Mouse (Mus musculus) limb, embryonic 11.5 days (tissue): ENCODE results near the gene Prr5l. TPM values are rescaled to one million over a fixed set of nuclear protein-coding genes. Genes with fewer than 3 reads are reported as not detected.

Source experiments
- ATAC-seq: fragments of 200-750 bp; cut with Nextera tagmentation; 2 replicates; pipeline ENCODE4 v1.8.0; 2017; ENCODE audit warnings: low read depth; ENCODE audit not compliant: insufficient number of reproducible peaks, low FRiP score, low TSS enrichment
- DNase-seq: peaks from one replicate; pipeline ENCODE4 v3.0.0-alpha.2; 2015; ENCODE audit warnings: low spot score
- H3K27ac ChIP-seq: fragments of 300-500 bp; sonication (generic); replicated peaks from 2 replicates; pipeline ENCODE4 v1.5.1; 2014; ENCODE audit warnings: low read depth, mild to moderate bottlenecking, low read length
- H3K27me3 ChIP-seq: fragments of 300-500 bp; sonication (generic); 2 replicates; pipeline ENCODE4 v1.6.1; 2014; ENCODE audit warnings: mild to moderate bottlenecking, low read length, mixed read lengths; ENCODE audit not compliant: control insufficient read depth, insufficient read depth
- H3K36me3 ChIP-seq: fragments of 300-500 bp; sonication (generic); 2 replicates; pipeline ENCODE4 v1.6.1; 2014; ENCODE audit warnings: mild to moderate bottlenecking, low read length, moderate library complexity, mixed read lengths; ENCODE audit not compliant: control insufficient read depth, insufficient read depth
- H3K4me1 ChIP-seq: fragments of 300-500 bp; sonication (generic); 2 replicates; pipeline ENCODE4 v1.6.1; 2014; ENCODE audit warnings: low read length, mixed read lengths; ENCODE audit not compliant: control insufficient read depth, insufficient read depth
- H3K4me2 ChIP-seq: fragments of 300-500 bp; sonication (generic); 2 replicates; pipeline ENCODE4 v1.6.1; 2014; ENCODE audit warnings: low read depth, mild to moderate bottlenecking, moderate library complexity; ENCODE audit not compliant: severe bottlenecking
- H3K4me3 ChIP-seq: fragments of 300-500 bp; sonication (generic); 2 replicates; pipeline ENCODE4 v1.5.1; 2014; ENCODE audit warnings: low read depth, low read length
- H3K9ac ChIP-seq: fragments of 300-500 bp; sonication (generic); 2 replicates; pipeline ENCODE4 v1.6.1; 2014; ENCODE audit warnings: mild to moderate bottlenecking, low read length
- H3K9me3 ChIP-seq: fragments of 300-500 bp; sonication (generic); 2 replicates; pipeline ENCODE4 v1.6.1; 2016; ENCODE audit warnings: low read length; ENCODE audit not compliant: control insufficient read depth
- WGBS: fragments of 180-500 bp; shearing (Covaris S2); extraction: QIAGEN DNeasy Blood & Tissue Kit; methylation state at CpG from one replicate; pipeline ENCODE4 v1.1.7; 2014; 5-methylcytosine and 5-hydroxymethylcytosine counted together
- polyA plus RNA-seq: library from polyadenylated mRNA; unstranded; fragments of >200 nt; fragmentation: Nextera tagmentation; extraction: Ambion mirVana; gene quantifications from 2 replicates; pipeline ENCODE4 v1.2.1, GENCODE M21; 2014

Prr5l gene
- polyA plus RNA-seq, 1 experiment from 2014 or later, result 18.6 TPM

- 95% methylated on average over 15 of the region's 15 CpGs for WGBS
- Histone ChIP-seq H3K4me2 (no peak overlapping the region), H3K4me3 (no peak overlapping the region), H3K4me1 (no peaks in the 10 kb centered on the region), H3K9me3 (no peaks in the 10 kb centered on the region), H3K36me3 (peaks cover 3% of the 10 kb centered on the region; the same call in 1 of the 2 replicates), H3K27me3 (no peaks in the 10 kb centered on the region), H3K9ac (no peak overlapping the region), H3K27ac (no peak overlapping the region)
- no peak for DNase-seq
- no peak for ATAC-seq
These were observed 26.7 kb upstream of the Prr5l start for GRCm38 (mm10) chr2:101909326-101910080.

- Histone ChIP-seq H3K9ac (no peak overlapping the region), H3K27ac (no peak overlapping the region), H3K4me1 (no peaks in the 10 kb centered on the region), H3K4me2 (no peak overlapping the region), H3K9me3 (no peaks in the 10 kb centered on the region), H3K4me3 (no peak overlapping the region), H3K36me3 (peaks cover 3% of the 10 kb centered on the region; the same call in 1 of the 2 replicates), H3K27me3 (no peaks in the 10 kb centered on the region)
- no peak for ATAC-seq
- no peak for DNase-seq
- 82% methylated on average over 13 of the region's 13 CpGs for WGBS
These were observed 25.9 kb upstream of the Prr5l start for GRCm38 (mm10) chr2:101908773-101909172.

GRCm38 (mm10) chr2:101907386-101908022, 24.7 kb upstream of the Prr5l start:
- Histone ChIP-seq H3K4me1 (no peaks in the 10 kb centered on the region), H3K9ac (no peak overlapping the region), H3K36me3 (peaks cover 3% of the 10 kb centered on the region; the same call in 1 of the 2 replicates), H3K4me2 (no peak overlapping the region), H3K4me3 (no peak overlapping the region), H3K9me3 (no peaks in the 10 kb centered on the region), H3K27ac (no peak overlapping the region), H3K27me3 (no peaks in the 10 kb centered on the region)
- no peak for DNase-seq
- no peak for ATAC-seq
- 70% methylated on average over 10 of the region's 10 CpGs for WGBS

- no peaks in the 10 kb centered on the region for H3K27me3 ChIP-seq
- H3K4me1 ChIP-seq, result no peaks in the 10 kb centered on the region
- 76% methylated on average over 5 of the region's 5 CpGs for WGBS
- H3K4me2 ChIP-seq, result no peak overlapping the region
- no peaks in the 10 kb centered on the region for H3K9me3 ChIP-seq
- no peak overlapping the region; the same call in 1 of the 2 replicates for H3K9ac ChIP-seq
- no peak overlapping the region for H3K4me3 ChIP-seq
- ATAC-seq, result peak; percentile 32; the same call in 1 of the 2 replicates
- H3K36me3 ChIP-seq, result peaks cover 3% of the 10 kb centered on the region; the same call in 1 of the 2 replicates
- DNase-seq, result no peak
- no peak overlapping the region for H3K27ac ChIP-seq
These were observed 23.5 kb upstream of the Prr5l start for GRCm38 (mm10) chr2:101906379-101906690.

GRCm38 (mm10) chr2:101905534-101906378, 22.9 kb upstream of the Prr5l start:
- no peaks in the 10 kb centered on the region for H3K4me1 ChIP-seq
- WGBS, result 30% methylated on average over 21 of the region's 21 CpGs
- no peak overlapping the region for H3K4me3 ChIP-seq
- H3K27me3 ChIP-seq, result no peaks in the 10 kb centered on the region
- H3K36me3 ChIP-seq, result peaks cover 3% of the 10 kb centered on the region; the same call in 1 of the 2 replicates
- ATAC-seq (peak; percentile 29; the same call in 1 of the 2 replicates), DNase-seq (peak; percentile 91)
- no peaks in the 10 kb centered on the region for H3K9me3 ChIP-seq
- H3K4me2 ChIP-seq, result peak overlapping the region; percentile 7; the same call in 1 of the 2 replicates
- no peak overlapping the region; the same call in 1 of the 2 replicates for H3K9ac ChIP-seq
- H3K27ac ChIP-seq, result no peak overlapping the region

- ATAC-seq (no peak), DNase-seq (no peak)
- Histone ChIP-seq H3K27me3 (no peaks in the 10 kb centered on the region), H3K4me2 (no peak overlapping the region), H3K9me3 (no peaks in the 10 kb centered on the region), H3K36me3 (no peaks in the 10 kb centered on the region), H3K4me1 (no peaks in the 10 kb centered on the region), H3K27ac (no peak overlapping the region), H3K9ac (no peak overlapping the region), H3K4me3 (no peak overlapping the region)
- WGBS, result 72% methylated on average over 4 of the region's 4 CpGs
These were observed 19.4 kb upstream of the Prr5l start for GRCm38 (mm10) chr2:101902196-101902595.

- DNase-seq, result no peak
These were observed 13.8 kb upstream of the Prr5l start for GRCm38 (mm10) chr2:101896425-101897204.

More at GRCm38 (mm10) chr2:101896425-101897204, 13.8 kb upstream of the Prr5l start:
- Histone ChIP-seq H3K36me3 (no peaks in the 10 kb centered on the region), H3K27me3 (no peaks in the 10 kb centered on the region), H3K4me2 (no peak overlapping the region), H3K27ac (no peak overlapping the region), H3K9me3 (no peaks in the 10 kb centered on the region), H3K4me1 (0 out of 2 replicates have a peak, but pooled peaks cover 5% of the 10 kb centered on the region), H3K4me3 (no peak overlapping the region), H3K9ac (no peak overlapping the region)
- WGBS, result 71% methylated on average over 10 of the region's 10 CpGs
- no peak for ATAC-seq
